Mouse (Mus musculus): Measurements from ENCODE around the gene Gcm2. TPM values are rescaled to one million over a fixed set of nuclear protein-coding genes. Genes with fewer than 3 reads are reported as not detected.

Gene Gcm2
- polyA plus RNA-seq, 1 experiment from 2014 or later = not detected

- no peak overlapping the region for H3K4me3 ChIP-seq (replicated peaks)
- no peaks in the 10 kb centered on the region for H3K27me3 ChIP-seq (replicated peaks)
- no peaks in the 10 kb centered on the region for H3K4me1 ChIP-seq
- H3K4me2 ChIP-seq = no peak overlapping the region
- no peak overlapping the region for H3K27ac ChIP-seq (replicated peaks)
- ATAC-seq (ENCODE audit: low FRiP score) = no peak
- H3K9me3 ChIP-seq (replicated peaks) = no peaks in the 10 kb centered on the region
- no peaks in the 10 kb centered on the region for H3K36me3 ChIP-seq
- 81% methylated on average over 12 of the region's 12 CpGs for WGBS
- no peak overlapping the region for H3K9ac ChIP-seq (replicated peaks)
Measured at GRCm38 (mm10) chr13:41103841-41104525, 6.9 kb downstream of the Gcm2 start.

DNA sequence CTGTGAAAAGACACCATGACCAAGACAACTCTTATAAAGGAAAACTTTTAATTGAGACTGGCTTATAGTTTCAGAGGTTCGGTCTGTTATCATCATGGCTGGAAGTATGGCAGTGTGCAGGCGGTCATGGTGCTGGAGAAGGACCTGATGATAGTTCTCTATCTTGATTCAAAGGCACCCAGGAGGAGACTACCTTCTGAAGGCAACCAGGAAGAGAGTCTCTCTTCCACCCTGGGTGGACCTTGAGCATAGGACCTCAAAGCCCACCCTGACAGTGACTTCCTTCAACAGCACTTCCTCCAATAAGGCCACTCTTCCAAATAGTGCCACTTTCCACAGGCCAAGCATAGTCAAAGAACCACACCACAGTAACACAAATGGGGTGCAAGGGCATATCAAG lies 10.8 kb downstream of the Gcm2 start:
- 99% methylated on average over 2 of the region's 2 CpGs for WGBS
- no peak for ATAC-seq (ENCODE audit: low FRiP score)

DNA sequence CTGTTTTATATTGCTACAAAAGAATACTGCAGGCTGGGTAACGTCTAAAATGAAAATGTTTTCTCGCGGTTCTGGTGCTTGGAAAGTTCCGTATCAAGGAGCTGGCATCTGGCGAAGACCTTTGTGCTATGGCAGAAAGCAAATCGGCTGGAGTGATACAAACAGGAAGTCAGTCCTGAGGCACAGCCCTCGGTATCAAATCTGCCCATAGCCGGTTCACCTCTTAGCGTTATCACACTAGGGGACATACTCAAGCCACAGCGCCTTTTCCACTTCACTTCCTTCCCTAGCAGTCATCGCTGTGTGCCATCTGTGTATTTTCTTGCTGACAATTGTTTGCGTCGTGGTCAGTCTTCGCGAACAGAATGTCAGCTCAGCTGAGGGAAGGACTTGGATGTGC lies 12.5 kb downstream of the Gcm2 start:
- WGBS = 86% methylated on average over 15 of the region's 15 CpGs
- Histone ChIP-seq H3K27me3 (replicated peaks) (no peaks in the 10 kb centered on the region), H3K27ac (replicated peaks) (no peak overlapping the region), H3K9me3 (replicated peaks) (no peaks in the 10 kb centered on the region), H3K9ac (replicated peaks) (no peak overlapping the region), H3K4me1 (no peaks in the 10 kb centered on the region), H3K36me3 (no peaks in the 10 kb centered on the region), H3K4me3 (replicated peaks) (no peak overlapping the region), H3K4me2 (no peak overlapping the region)
- ATAC-seq (ENCODE audit: low FRiP score) = no peak

More for the DNA sequence above, 10.8 kb downstream of the Gcm2 start:
- H3K36me3 ChIP-seq = no peaks in the 10 kb centered on the region
- H3K4me1 ChIP-seq = no peaks in the 10 kb centered on the region
- H3K9ac ChIP-seq (replicated peaks) = no peak overlapping the region
- H3K27me3 ChIP-seq (replicated peaks) = no peaks in the 10 kb centered on the region
- no peaks in the 10 kb centered on the region for H3K9me3 ChIP-seq (replicated peaks)
- no peak overlapping the region for H3K4me2 ChIP-seq
- H3K27ac ChIP-seq (replicated peaks) = no peak overlapping the region
- no peak overlapping the region for H3K4me3 ChIP-seq (replicated peaks)

DNA sequence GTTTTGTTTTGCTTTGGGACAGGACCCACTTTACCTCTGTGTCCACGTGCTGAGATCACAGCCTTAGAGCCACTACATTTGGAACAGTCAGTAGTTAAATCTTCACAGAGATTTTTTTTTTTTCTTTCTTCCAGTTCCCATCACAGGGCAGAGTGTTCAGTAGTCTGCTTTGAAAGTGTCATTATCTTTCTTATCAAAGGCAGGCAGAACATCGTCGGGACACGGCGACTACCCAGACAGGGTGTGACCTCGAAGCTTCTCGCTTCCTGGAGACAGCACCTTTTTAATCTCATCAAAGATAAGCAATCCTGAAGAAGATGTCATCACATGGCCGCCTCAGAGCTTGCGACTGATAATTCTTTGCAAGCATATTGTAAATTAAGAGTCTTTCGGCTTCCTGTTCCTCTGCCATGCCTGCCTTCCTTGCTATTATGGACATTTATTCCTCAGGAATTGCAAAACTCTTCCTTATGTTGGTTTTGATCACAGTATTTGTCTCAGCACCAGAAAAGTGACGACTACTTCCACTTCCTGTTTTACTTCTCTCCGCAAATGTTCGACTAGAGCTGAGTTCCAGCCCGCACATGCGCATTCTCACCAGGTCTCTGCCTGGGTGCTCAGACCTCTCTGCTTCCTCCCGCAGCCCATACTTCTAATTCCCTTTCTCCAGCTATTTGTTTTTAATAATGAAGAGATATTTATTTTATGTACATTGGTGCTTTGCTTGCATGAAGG lies 13.3 kb downstream of the Gcm2 start:
- H3K9ac ChIP-seq (replicated peaks) = no peak overlapping the region
- no peak overlapping the region for H3K4me3 ChIP-seq (replicated peaks)
- no peak overlapping the region for H3K27ac ChIP-seq (replicated peaks)
- 82% methylated on average over 16 of the region's 16 CpGs for WGBS
- H3K36me3 ChIP-seq = no peaks in the 10 kb centered on the region
- H3K4me1 ChIP-seq = no peaks in the 10 kb centered on the region
- H3K9me3 ChIP-seq (replicated peaks) = no peaks in the 10 kb centered on the region
- H3K27me3 ChIP-seq (replicated peaks) = no peaks in the 10 kb centered on the region
- no peak for ATAC-seq (ENCODE audit: low FRiP score)
- no peak overlapping the region for H3K4me2 ChIP-seq

- no peak overlapping the region for H3K4me3 ChIP-seq (replicated peaks)
Measured at GRCm38 (mm10) chr13:41094160-41094559, 16.7 kb downstream of the Gcm2 start.

GRCm38 (mm10) chr13:41091271-41091670 lies 19.6 kb downstream of the Gcm2 start:
- Histone ChIP-seq H3K9me3 (replicated peaks) (no peaks in the 10 kb centered on the region), H3K9ac (replicated peaks) (no peak overlapping the region), H3K36me3 (no peaks in the 10 kb centered on the region), H3K4me3 (replicated peaks) (no peak overlapping the region), H3K4me2 (0 out of 2 replicates have a peak overlapping the region, but pooled peaks have one; percentile 20), H3K27me3 (replicated peaks) (no peaks in the 10 kb centered on the region), H3K27ac (replicated peaks) (no peak overlapping the region), H3K4me1 (no peaks in the 10 kb centered on the region)
- WGBS = 37% methylated on average over 10 of the region's 10 CpGs
- no peak for ATAC-seq (ENCODE audit: low FRiP score)

More at GRCm38 (mm10) chr13:41094160-41094559, 16.7 kb downstream of the Gcm2 start:
- no peak for ATAC-seq (ENCODE audit: low FRiP score)
- Histone ChIP-seq H3K9ac (replicated peaks) (no peak overlapping the region), H3K36me3 (no peaks in the 10 kb centered on the region), H3K4me2 (no peak overlapping the region), H3K9me3 (replicated peaks) (no peaks in the 10 kb centered on the region), H3K27ac (replicated peaks) (no peak overlapping the region), H3K27me3 (replicated peaks) (no peaks in the 10 kb centered on the region), H3K4me1 (no peaks in the 10 kb centered on the region)
- WGBS = 68% methylated on average over 10 of the region's 10 CpGs

DNA sequence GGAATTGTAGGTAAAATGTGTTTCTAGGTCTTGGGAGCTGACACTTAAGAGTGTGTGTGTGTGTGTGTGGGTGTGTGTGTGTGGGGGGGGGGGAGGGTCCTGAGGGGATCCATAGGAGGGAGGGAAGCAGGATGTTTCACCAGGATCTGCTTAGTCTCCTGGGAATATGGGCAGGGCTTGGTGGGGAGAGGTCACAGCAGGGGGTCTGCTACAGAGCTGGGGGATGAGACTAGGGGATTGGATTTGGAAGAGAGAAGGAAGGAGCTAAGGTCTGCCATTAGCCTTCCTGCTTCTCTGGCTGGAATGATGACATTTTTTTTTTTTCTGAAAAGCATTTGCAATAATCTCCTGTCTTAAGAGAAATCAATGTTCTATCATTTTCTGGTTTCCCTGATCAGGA lies 22.1 kb downstream of the Gcm2 start:
- H3K9me3 ChIP-seq (replicated peaks) = no peaks in the 10 kb centered on the region
- no peaks in the 10 kb centered on the region for H3K4me1 ChIP-seq
- H3K9ac ChIP-seq (replicated peaks) = no peak overlapping the region
- no peak for ATAC-seq (ENCODE audit: low FRiP score)
- H3K4me3 ChIP-seq (replicated peaks) = no peak overlapping the region
- H3K4me2 ChIP-seq = no peak overlapping the region
- H3K27me3 ChIP-seq (replicated peaks) = no peaks in the 10 kb centered on the region
- no peaks in the 10 kb centered on the region for H3K36me3 ChIP-seq
- H3K27ac ChIP-seq (replicated peaks) = no peak overlapping the region

- H3K4me2 ChIP-seq = no peak overlapping the region
- 23% methylated on average over 2 of the region's 2 CpGs for WGBS
Measured at GRCm38 (mm10) chr13:41085140-41085539, 25.7 kb downstream of the Gcm2 start.

GRCm38 (mm10) chr13:41084521-41084920 lies 26.3 kb downstream of the Gcm2 start:
- Histone ChIP-seq H3K36me3 (no peaks in the 10 kb centered on the region), H3K9me3 (replicated peaks) (no peaks in the 10 kb centered on the region), H3K27me3 (replicated peaks) (peaks cover 11% of the 10 kb centered on the region; the same call in 1 of the 2 replicates), H3K4me3 (replicated peaks) (no peak overlapping the region), H3K4me1 (peaks cover under 1% of the 10 kb centered on the region; the same call in 1 of the 2 replicates), H3K9ac (replicated peaks) (no peak overlapping the region), H3K27ac (replicated peaks) (no peak overlapping the region), H3K4me2 (no peak overlapping the region)
- 80% methylated on average over 3 of the region's 3 CpGs for whole genome bisulfite sequencing
- ATAC-seq (ENCODE audit: low FRiP score) = no peak

More at GRCm38 (mm10) chr13:41085140-41085539, 25.7 kb downstream of the Gcm2 start:
- Histone ChIP-seq H3K9me3 (replicated peaks) (no peaks in the 10 kb centered on the region), H3K9ac (replicated peaks) (no peak overlapping the region), H3K27ac (replicated peaks) (no peak overlapping the region), H3K4me1 (no peaks in the 10 kb centered on the region), H3K4me3 (replicated peaks) (no peak overlapping the region), H3K36me3 (no peaks in the 10 kb centered on the region), H3K27me3 (replicated peaks) (peaks cover 11% of the 10 kb centered on the region; the same call in 1 of the 2 replicates)
- no peak for ATAC-seq (ENCODE audit: low FRiP score)

- no peak for ATAC-seq (ENCODE audit: low FRiP score)
- no peaks in the 10 kb centered on the region for H3K9me3 ChIP-seq (replicated peaks)
- no peak overlapping the region for H3K27ac ChIP-seq (replicated peaks)
- no peaks in the 10 kb centered on the region for H3K36me3 ChIP-seq
- H3K9ac ChIP-seq (replicated peaks) = no peak overlapping the region
- peaks cover 23% of the 10 kb centered on the region for H3K27me3 ChIP-seq (replicated peaks)
- no peak overlapping the region for H3K4me3 ChIP-seq (replicated peaks)
- no peak overlapping the region for H3K4me2 ChIP-seq
- 91% methylated on average over 6 of the region's 6 CpGs for WGBS
- H3K4me1 ChIP-seq = peaks cover 10% of the 10 kb centered on the region
Measured at GRCm38 (mm10) chr13:41080700-41081099, 30.1 kb downstream of the Gcm2 start.

DNA sequence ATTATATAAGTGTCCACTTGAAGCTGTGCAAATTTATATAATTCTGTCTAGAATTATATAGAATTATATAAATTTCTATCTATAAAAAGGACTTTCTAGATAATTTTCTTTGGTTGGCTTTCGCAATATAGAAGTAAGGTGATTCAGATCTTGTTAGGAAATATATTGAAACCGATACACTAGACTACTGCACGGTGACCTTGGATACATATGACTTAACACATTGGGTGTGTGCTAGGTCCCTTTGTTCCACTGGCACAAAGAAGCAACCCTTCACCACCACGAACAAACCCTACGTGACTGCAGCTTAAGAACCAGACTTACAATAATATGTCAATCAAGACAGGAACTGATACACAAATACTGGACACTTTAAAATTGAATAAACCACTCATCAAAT lies 31.0 kb downstream of the Gcm2 start:
- H3K9ac ChIP-seq (replicated peaks) = no peak overlapping the region

GRCm38 (mm10) chr13:41079421-41079780 lies 31.4 kb downstream of the Gcm2 start, which contains the start of gene Mak:
Gene Mak, minus strand, starts transcription at chr13:41079706.
- no peaks in the 10 kb centered on the region for H3K36me3 ChIP-seq
- peaks cover 23% of the 10 kb centered on the region for H3K27me3 ChIP-seq (replicated peaks)
- peak within 1 kb of the TSS; percentile 47; the same call in 1 of the 2 replicates for H3K9ac ChIP-seq (replicated peaks)
- H3K27ac ChIP-seq (replicated peaks) = no peak within 1 kb of the TSS
- under 1% methylated on average over 40 of the region's 40 CpGs for WGBS
- peak within 1 kb of the TSS; percentile 58 for H3K4me3 ChIP-seq (replicated peaks)
- no peaks in the 10 kb centered on the region for H3K9me3 ChIP-seq (replicated peaks)
- H3K4me1 ChIP-seq = peaks cover 10% of the 10 kb centered on the region
- peak within 1 kb of the TSS; percentile 92 for H3K4me2 ChIP-seq
- ATAC-seq (ENCODE audit: low FRiP score) = peak; percentile 94

More for the DNA sequence above, 31.0 kb downstream of the Gcm2 start:
- H3K27me3 ChIP-seq (replicated peaks) = peaks cover 23% of the 10 kb centered on the region
- 0 out of 2 replicates have a peak, but pooled peaks have one; percentile 25 for ATAC-seq (ENCODE audit: low FRiP score)
- no peaks in the 10 kb centered on the region for H3K36me3 ChIP-seq
- peak overlapping the region; percentile 92 for H3K4me2 ChIP-seq
- H3K9me3 ChIP-seq (replicated peaks) = no peaks in the 10 kb centered on the region
- WGBS = 54% methylated on average over 5 of the region's 5 CpGs
- H3K4me1 ChIP-seq = peaks cover 10% of the 10 kb centered on the region
- no peak overlapping the region for H3K27ac ChIP-seq (replicated peaks)
- H3K4me3 ChIP-seq (replicated peaks) = peak overlapping the region; percentile 58
